Mouse (Mus musculus) gastrocnemius, postnatal 14 days (tissue): ENCODE measurements at regions not wholly inside any gene's neighbourhood (a gene's known extent, or its start where the extent isn't known, plus 50 kb on each side); places are given as distances from the start of the nearest gene placed in this dataset.

Source experiments
- DNase-seq: peaks from one replicate; pipeline ENCODE4 v3.0.0; 2021; ENCODE audit warnings: mixed read lengths
- intact Hi-C: fragments of 180-260 bp; cut with DNase I; formaldehyde crosslinking; loops from one replicate; pipeline ENCODE4 v1.15.1; 2025; ENCODE audit warnings: low total_unique reads

DNA sequence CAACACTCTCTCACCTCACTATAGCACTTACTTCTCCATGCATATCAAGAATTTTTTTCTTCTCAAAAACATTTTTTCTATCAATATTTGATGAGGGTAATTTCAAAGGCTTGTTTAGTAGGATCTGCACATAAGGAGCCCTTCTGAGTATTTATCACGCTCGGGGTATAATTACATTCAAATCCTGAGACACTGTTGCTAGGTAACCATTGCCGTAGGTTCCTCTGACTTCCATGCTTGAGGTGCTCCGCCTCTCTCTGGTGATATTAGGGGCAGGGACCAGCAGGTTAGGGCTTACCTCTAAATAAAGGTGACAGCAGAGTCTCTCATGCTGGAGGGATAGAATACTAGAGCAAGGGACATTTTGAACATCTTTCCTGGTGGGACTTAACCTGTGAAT, 54.4 kb upstream of the 9630041A04Rik start:
- no peak for DNase-seq
- intact Hi-C loops: no loop called here

DNA sequence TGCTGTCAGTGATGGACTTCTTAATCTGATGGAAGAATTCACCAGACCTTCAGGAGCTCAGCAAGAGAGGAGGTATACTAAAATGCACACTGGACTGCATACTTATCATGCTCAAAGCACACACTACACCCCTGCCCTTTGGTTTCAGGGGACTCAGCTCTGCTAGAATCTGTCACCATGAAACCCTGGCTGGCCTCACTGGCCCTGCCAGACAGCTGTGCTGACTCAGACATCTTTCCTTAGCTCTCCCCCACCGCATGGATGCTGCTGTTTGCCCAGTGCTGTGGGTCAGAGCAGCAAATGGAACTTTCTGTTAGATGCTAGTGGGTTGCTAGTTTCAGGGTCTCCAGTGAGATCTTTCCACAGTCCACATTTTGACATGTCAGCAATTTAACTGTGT, 64.9 kb upstream of the 9630041A04Rik start:
- intact Hi-C loops: no loop called here
- DNase-seq: peak; percentile 36

DNA sequence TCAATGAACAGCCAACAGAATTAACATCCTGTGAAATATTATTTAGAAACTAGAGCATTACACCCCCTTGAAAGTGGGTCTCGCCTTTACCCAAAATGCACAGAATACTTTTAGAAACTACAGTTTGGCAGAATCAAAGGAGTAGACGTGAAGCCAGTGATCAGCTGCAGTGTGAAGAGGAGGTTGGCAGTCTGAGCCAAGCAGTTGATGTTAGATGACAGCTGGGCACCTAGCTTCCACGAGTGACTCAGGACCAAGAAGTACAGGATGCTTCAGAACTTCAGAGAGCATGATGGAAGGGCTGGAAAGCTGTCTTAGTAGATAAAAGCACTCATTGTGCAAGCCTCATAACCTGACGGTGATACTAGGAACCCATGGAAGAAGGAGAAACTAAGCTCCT, 65.6 kb upstream of the 9630041A04Rik start:
- intact Hi-C loops: no loop called here

DNA sequence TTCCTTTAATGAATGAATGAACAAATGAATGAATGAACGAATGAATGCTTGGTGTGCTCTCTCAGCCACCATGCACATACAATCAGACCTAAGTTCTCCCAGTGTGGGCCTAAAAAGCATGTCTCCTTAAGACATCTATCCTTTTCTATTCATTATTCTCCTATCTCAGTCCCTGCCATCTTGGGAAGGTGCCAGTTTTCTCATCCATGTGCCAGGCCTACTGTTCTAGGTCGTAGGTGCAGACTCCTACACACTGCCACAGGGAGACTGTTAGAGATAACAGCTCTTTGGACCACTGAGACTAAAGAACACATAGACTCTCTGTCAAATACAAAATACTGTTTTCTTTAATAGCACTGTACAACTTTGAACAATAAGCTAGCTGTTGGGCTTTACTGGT, 66.2 kb upstream of the 9630041A04Rik start:
- intact Hi-C loops: no loop called here
- DNase-seq: no peak

More for the DNA sequence above, 65.6 kb upstream of the 9630041A04Rik start:
- no peak for DNase-seq

DNA sequence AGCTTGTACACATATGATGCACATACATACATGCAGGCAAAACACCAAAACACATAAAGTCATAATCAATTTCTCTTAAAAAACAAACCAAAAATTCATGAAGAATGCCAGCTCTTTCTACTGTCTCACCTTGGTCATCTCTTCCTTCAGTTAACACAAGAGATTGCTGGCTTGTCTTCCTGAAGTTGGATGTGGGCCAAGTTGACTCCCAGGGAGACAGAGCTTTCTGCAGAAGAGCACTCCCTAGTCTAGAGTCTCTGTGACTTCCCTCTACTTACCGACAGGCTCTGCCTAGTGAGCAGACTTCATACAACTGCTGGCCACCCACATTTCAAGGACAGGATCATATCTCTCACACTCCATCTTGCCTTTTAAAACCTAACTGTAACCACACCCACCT, 70.7 kb upstream of the 9630041A04Rik start:
- intact Hi-C loops: no loop called here
- DNase-seq: no peak

DNA sequence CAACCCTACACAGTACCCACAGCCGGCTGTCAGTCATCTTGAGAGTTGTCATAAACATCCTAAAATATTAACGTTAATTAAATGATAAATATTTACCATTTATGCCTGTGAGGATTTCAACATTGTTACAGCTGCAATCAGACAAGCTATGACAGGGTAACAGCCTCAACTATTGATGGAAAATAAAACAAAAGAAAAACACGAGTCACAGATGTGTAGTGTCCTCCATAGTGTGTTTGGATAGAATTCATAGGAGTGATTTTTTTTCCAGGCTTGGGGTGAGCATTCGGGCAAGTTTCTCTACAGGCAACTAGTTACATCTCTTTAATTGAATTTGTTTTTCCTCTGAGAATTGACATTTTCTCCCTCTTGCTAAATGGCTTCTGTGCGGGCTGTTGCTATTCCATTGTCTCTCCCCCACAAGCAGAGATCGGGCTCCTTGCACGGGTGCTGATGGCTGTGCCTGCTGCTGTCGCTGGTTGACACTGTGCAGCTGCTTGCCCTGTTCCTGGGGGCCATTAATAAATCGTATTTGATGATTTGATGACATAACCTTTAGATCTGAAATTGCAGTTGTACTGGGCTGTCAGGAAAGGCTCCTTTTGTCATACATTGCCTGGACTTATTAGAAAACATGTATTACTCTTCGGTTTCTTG, 120.6 kb upstream of the 9630041A04Rik start:
- DNase-seq: no peak
- intact Hi-C loops: no loop called here

DNA sequence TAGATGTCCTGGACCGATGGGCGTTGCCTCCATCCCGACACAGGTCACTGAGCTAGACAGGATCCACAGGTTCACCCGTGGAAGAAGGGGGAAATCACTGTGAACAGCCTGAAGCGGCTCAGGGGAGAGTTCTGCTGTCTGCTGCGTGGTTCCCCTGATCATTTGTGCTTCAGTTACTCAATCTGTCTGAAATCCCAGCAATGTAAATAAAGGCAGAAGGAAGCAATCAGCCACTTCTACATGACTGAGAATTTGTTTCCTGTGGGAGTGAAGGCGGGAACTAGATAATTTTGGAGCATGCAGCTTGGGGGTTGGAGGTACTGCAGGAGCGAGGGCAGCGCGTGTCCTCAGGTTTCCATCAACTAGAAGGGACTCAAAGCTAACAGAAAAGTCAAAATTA, 122.3 kb upstream of the 9630041A04Rik start:
- intact Hi-C loops: no loop called here
- no peak for DNase-seq

DNA sequence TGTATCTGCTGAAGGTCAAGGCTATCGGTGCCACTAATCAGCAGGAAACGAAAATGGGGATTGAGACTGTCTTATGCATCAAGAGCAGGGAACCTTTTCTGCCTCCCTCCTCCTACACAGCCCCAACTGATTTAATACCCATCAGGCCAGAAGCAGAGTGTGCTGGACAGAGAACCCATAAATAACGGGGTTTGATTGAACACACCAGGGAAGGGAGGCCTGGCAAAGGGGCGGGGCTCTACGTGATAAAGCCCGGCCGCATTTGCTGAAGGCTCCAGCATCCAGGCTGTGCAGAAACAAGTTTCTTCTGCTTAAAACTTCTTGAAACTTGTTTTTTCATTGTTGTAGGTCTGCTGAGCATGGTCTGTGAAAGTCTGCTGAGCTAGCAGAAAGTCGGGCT, 127.4 kb upstream of the 9630041A04Rik start:
- intact Hi-C loops: no loop called here
- no peak for DNase-seq

DNA sequence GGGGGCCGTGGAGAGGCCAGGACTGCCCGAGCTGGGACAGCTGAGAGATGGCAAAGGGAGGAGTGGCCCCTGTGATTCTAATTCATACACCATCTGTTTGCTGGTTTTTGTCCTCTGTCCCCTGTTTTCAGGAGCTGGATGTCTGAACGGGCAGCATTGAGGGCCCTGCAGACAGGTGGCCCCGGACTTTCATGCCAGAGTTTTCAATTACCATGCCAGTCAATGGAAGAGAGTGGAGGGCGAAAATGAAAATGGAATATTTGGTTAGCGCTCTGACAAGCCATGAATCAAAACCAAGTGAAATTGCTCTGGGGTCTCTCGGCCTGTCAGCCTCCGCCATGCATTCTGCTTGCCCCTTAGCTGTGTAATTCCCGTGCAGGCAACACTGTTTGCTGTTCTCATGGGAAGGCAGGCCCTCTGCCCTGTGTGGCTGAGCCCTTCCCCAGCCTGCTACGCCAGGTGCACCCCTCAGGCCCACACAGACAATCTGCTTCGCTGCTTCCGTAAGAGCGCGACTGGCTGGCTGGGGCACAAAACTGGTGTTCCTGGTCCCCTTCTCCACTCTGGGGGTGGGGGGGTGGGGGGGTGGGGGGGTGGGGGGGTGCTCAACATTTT, 127.9 kb upstream of the 9630041A04Rik start:
- no peak for DNase-seq
- intact Hi-C loops: no loop called here

DNA sequence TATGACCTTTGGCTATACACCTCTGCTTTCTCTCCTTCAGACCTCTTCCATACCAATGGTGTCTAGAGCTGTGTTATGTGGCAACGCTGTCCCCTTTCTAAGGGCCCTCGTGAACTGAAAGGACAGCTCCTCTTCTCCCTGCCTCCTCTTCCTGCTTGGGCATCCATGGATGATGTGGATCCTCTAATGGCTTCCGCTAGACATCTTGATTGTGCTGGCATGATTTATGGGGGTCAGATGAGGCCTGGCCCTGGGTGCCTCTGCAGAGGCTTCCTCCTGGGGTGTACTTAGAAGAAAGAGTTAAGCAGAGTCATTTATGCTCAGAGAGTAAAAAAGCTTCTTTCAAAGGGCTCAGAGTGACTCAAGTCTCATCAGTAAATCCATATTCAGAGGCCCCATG, 131.5 kb upstream of the 9630041A04Rik start:
- intact Hi-C loops: no loop called here
- no peak for DNase-seq

DNA sequence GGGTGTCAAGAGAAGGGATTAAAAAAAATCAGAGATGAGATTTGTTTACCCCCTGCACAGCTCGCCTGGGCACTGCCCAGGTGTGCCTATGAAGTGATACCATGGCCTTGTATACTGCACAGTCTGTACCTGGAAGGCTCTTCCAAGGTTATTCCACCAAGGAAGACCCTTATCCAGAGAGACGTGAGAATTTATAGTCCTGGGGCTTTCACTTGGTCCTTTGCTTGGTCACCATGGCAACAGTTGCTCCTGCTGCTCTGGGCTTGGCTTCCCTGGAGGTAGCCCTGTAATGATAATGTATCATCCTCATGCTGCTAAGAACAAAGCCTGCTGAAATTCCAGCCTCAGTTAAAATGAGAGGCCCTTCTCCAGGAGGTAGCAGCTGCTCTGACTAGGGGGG, 143.7 kb upstream of the 9630041A04Rik start:
- DNase-seq: no peak
- intact Hi-C loops: no loop called here

DNA sequence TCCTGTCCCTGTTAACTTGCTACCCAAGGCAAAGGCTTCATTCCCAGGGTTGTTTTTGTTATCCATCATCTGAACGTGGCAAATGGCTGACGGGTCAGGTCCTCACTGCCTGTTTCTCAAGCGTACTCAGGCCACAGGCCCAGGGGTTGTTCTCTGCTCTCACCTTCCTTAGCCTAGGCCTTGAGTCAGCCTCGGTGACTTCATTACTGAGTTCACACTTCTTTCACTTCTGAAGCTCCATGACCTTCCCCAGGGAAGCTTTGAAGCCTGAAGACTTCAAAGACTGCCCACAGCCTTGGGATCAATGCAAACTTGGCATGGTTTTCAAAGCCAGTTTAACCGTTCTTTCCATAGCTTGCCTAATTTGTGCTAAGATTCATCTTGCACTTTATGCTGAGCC, 145.3 kb upstream of the 9630041A04Rik start:
- intact Hi-C loops: no loop called here
- DNase-seq: no peak

DNA sequence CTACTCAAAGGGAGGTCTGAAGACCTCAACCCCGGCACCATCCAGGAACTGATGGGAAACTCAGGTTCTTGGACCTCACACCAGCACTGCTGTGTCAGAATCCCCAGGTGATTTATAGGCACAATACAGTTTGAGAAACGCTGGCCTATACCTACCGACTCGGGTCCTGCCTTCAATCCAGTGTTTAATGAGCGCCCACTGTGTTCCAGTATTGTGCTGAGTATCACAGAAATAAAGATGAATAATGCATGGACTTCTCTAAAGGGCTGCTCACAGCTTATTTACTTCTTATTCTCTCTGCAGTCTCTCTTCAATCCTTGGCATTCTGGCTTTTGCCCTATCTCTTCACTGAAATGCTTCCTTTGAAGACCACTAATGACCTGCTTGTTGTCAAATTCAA, 146.8 kb upstream of the 9630041A04Rik start:
- intact Hi-C loops: no loop called here

DNA sequence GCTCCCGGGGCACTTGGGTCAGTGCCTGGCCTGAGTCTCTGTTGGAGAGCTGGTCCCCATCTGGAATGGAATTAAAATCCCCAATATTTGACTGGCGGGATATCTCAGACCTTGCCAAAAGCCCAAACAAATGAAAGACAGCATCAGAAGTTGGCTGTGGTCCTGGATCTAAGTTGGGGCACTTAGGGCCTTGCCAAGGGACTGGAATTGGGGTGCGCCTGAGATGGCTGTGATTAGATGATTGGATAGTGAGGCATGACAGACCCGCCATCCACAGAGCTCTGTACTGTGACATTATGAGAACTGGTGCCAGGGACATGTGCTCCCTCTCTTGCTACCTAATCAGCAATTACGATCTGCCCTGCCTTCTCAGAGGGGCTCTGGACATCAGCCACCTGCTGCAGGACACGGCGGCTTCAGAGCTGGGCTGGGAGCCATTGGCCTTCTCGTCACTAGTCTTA, 151.0 kb upstream of the 9630041A04Rik start:
- peak; percentile 12 for DNase-seq
- intact Hi-C loops: no loop called here

More for the DNA sequence above, 146.8 kb upstream of the 9630041A04Rik start:
- DNase-seq: no peak

DNA sequence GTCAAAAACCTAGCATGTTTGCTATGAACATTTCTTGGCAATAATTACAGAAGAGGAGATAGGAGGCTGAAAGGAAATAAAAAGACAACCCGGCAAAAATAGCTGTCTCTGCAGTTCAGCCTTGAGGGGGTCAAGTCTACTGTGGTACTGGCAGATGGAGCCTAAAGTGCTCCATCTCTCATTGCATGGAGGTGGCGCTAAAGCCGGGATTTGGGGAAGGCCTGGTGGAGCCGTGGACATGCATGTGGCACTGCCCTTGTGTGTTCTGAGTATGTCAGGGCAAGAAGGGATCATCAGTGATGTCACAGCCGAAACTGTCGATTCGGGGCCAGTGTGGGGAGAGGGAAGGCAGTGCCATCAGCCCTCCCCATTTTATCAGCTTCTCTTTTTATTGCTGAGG, 161.3 kb upstream of the 9630041A04Rik start:
- DNase-seq: no peak

DNA sequence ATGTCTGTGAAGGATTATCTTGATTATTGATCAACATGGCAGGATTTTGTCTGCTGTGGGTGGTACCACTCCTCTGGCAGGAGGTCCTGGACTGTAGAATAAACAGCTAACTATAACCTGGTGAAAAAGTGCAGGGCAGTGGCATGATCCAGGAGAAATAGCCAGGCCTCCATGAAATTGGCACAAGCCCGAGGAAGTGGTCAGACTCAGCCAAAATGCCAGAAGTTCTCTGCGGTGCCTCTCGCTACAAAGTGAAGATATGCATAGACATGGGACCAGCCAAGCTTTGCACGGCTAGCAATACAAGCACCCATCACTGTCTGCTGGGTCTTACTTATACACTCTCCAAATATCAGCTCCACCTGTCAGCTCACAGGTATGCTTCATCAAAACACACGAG, 167.6 kb upstream of the 9630041A04Rik start:
- intact Hi-C loops: loop anchor here (5.0 kb wide), 1 partner anchor 308 kb away; no protein-coding TSS in a partner anchor
- no peak for DNase-seq

More for the DNA sequence above, 161.3 kb upstream of the 9630041A04Rik start:
- intact Hi-C loops: no loop called here

DNA sequence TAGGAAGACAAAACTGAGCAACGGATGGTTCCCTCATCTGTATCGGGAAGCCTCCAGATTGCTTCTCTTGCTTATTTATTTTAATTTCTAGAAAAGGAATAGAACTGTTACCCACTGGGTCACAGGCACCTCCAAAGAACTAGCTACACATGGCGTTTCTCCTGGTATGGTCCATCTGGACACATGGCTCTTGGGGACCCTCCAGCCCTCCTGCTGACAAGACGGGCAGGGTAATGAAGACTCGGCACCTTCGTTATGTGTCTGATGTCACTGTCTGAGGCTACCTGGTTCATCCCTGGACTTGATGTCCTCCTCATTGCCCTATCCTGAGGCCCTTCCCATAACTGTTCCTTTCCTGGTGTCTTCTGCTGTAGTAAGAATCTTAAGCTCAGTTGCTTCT, 170.3 kb upstream of the 9630041A04Rik start:
- intact Hi-C loops: loop anchor here (5.0 kb wide), 1 partner anchor 311 kb away; no protein-coding TSS in a partner anchor

DNA sequence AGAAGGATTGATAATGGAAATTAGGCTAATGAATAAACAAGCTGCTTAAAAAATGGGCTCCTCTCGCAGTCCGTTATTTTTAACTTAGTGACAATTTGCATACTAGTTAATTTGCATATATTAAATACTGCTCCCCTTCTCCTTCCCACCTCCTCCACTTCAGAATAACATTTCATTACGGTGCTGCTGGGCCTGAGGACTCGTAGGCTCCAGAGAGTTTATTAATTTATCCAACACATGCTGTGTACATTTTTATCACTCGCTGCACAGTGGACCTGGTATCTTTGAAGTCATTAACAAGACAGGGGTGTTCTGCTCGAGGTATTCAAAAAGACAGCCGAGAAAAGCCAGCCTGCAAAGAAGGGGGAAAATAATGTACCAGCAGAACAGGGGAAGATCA, 170.7 kb upstream of the 9630041A04Rik start:
- intact Hi-C loops: loop anchor here (5.0 kb wide), 1 partner anchor 311 kb away; no protein-coding TSS in a partner anchor
- DNase-seq: no peak

More for the DNA sequence above, 170.3 kb upstream of the 9630041A04Rik start:
- DNase-seq: no peak

DNA sequence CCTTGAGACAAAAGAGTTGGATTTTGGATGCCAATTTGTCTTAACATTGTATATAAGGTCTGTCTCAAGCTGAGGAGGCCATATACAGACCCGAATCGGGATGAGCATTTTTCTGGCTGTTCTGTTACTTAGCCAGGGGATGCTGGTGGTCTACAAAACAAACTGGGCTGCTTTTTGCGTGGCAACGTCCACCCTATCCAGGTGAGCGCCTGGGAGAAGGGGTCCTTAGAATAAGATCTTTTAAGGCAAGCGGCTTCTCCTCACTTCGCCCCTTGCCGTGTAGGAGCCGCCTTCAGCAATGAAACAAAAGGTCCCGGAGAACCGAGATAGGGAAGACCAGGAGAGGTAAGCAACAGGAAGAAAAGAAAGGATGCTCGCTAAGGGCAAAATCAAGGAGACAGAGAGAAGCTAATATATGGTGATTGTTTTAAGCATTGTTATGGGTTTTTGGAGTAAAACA, 171.2 kb upstream of the 9630041A04Rik start:
- DNase-seq: no peak
- intact Hi-C loops: loop anchor here (5.0 kb wide), 1 partner anchor 312 kb away; no protein-coding TSS in a partner anchor

DNA sequence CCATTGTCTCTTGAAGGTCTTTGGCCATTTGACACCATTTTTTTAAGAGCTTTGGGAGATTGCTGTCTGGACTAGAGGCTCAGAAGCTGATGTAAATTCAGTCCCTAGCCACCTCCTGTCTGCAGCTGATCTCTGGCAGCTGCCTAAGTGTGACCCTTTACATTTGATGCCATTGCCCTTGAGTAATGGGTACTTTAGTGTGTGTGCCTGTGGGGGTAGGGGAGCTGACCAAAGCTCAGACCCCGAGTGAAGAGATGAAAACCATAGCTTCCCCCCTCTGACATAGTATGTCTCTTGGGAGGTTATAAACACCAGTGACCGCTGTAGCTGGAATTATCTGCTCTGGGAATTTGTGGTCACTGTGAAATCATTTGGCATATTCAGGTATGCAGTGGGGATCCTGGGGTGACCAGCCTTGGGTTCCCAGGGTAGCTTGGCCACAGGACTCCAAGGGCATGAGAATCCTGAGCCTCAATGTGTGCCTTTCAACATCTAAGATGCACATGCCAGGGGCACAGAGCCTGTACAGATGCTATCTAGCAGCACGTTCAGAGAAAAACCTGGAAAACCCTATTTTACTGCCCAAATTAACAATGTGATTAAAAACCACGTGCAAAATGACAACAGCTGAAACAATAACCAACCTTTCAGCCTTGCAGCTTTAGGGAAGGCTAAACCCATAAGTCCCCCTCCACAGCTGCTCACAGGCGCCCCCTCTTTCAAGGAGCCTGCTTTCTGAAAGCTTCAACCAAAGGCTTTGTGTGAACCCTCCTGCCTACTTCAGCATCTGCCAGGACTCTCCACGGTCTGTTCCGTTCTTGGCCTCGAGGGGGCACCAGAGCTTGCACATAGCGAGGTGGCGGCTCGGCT, 171.9 kb upstream of the 9630041A04Rik start:
- intact Hi-C loops: loop anchor here (5.0 to 10.0 kb wide), 3 partner anchors 313 to 668 kb away; no protein-coding TSS in a partner anchor
- DNase-seq: peak; percentile 80
